Mouse (Mus musculus) lung, postnatal 10 days (tissue): ENCODE data around the gene Sod2.
"Not testable (repeated sequence)": the region's sequence is repeated elsewhere in the genome, so short reads cannot be mapped to it uniquely, and the experiment has no call there.

Experiments used
- DNase-seq: peaks from one replicate; pipeline ENCODE4 v3.0.0; 2021

Sod2 gene

DNA sequence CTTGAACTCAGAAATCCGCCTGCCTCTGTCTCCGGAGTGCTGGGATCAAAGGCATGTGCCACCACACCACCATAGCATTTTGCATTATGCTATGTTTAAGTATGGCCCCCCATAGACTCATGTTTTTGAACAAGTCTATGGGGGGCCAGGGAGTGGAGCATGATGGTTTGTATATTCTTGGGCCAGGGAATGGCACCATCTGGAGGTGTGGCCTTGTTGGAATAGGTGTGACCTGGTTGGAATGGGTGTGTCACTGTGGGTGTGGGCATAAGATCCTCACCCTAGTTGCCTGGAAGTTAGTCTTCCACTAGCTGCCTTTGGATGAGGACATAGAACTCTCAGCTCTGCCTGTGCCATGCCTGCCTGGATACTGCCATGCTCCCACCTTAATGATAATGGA, at the start of gene Sod2:
TSS of gene Sod2 (plus strand) at position 301 of the 400 bp plus-strand sequence.
- DNase-seq, result not testable (repeated sequence)

DNA sequence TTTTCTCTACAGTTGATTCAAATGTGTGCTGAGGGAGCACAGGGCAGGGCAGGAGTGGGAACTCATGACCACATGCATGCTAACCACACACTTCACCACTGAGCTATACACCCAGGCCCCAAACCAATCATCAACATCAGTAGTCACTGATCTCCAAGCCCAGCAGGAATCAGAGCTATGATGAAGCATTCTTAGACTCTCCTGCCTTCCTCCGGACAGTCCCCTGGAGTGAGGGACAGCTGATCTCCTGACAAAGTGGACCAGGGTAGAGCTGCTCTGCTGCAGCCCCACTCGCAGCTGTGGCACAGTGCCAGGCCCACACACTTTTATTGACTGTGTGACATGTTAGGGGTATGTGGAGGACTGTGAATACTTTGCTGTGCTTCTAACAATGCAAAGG, 47.3 kb upstream of the Sod2 start:
- not testable (repeated sequence) for DNase-seq

DNA sequence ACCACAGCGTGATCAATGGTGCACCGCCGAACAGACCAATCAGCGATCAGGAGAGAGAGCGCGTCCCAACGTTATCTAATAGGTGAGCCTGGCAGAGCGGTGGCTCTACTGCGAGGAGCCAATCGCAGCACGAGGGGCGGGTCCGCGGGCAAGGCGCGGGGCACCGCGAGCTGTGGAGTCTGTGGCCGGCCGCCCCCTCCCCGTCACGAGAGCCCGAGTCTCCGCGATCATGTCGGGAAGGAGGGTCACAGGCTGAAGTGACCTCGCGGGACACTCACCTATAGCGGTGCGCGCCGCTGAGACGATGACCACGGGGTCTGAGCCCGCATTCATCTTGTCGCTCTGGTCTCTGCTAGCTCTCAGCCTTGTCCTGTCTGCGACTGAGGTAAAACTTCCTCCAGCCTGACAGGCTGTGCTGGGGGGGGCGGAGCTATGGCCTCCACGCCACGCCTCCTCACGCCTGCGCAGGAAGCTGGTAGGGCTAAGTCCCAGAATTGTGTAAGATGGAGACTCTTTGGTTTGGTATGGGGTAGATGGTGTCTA, 46.2 kb upstream of the Sod2 start, which contains the start of gene Acat2:
TSS of gene Acat2 (minus strand) at position 417 of the 543 bp plus-strand sequence.
- DNase-seq, result peak; percentile 96

DNA sequence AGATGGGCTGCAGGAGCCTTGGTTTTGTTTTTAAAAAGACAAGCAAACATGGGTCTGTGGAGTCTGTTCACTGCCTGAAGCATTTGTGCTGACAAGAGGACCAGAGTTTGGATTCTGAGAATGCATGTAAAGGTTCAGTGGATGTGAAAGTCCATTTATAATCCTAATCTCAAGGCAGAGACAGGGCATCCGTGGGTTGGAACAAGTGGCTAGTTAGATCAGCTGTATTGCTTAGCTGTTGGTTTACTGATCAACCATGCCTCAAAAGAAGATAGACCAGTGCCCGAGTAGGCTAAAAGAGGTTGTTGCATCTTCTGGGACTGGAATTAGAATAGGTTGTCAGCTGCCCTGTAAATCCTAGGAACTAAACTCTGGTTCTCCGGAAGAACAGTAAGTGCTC, 43.2 kb upstream of the Sod2 start:
- DNase-seq, result no peak

DNA sequence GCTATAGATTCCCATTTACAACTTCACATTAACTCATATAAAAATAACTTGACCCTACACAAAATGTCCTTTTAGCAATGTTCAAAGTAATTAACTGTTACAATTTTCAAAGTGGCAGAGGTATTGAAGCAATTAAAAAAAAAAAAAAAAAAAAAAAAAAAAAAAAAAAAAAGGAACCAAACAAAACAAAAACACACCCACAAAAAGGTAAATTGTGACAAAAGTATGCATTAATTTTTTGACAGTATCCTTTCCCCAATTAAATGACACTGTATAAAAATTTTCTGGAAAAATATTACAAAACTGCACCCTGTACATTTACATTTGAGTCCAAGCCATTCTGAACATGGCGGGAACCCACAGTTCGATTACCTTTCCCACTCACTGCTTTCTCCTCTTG, 39.5 kb upstream of the Sod2 start:
- no peak for DNase-seq

DNA sequence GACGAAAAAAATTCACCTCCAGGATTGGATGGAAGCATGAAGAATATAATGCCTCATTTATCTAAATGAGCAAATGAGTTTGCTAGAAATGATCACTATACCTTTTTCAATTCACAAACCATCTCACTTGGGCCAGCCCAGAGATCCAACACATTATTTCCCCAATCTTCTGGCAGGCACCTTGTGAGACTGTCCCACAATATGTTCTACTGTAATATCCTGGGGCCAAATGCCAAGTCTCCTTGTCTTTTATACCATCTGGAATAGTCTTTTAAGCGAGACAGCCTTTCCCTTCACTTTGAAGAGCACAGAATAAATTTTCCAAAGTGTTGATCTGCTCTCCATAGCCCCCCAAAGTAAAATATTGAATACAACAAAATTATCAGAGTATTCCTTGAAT, 32.8 kb upstream of the Sod2 start:
- DNase-seq, result no peak

DNA sequence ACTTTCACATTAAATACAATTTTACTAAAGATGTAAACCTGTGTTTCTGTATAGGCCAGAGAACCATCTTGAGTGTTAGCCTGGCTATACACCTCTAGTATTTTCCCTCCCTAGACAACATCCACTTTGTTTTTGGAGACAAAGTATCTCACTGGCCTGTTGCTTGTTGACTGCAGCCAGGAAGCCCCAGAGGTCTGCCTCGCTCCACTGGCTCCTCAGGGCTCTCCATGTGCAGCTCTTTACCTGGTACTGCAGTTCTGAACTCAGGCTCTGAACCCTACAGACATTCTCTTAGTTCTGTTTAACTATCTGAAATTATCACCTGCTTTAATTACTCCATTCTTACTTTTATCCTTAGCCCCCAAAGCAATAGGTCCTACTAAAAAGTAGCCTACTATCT, 28.1 kb upstream of the Sod2 start:
- no peak for DNase-seq

DNA sequence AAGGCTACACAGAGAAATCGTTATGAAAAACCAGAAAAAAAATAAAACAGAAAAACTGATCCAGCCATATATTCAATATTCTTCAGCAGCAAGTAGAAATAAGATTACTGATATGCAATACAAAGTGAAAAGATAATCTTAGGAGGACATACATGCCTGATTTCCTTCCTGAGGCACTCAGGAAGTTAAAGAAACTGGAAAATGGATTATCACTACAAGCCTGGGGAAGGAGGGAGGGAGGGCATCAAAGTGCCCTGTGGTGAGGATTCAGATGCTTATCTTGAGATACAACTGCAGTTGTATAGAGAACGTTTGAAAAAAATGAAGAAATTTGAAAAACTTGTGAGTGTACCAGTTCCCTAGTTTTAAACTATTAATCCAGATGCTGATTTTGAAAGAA, 22.7 kb upstream of the Sod2 start:
- DNase-seq, result no peak

DNA sequence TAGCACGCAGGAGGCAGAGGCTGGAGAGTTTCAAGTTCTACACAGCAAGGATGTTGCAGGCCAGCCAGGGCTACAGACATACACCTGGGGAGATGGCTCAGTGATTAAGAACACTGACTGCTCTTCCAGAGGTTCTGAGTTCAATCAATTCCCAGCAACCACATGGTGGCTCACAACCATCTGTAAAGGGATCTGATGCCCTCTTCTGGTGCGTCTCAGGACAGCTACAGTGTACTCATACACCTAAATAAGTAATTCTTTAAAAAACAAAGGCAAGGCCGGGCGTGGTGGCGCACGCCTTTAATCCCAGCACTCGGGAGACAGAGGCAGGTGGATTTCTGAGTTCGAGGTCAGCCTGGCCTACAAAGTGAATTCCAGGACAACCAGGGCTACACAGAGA, 18.6 kb upstream of the Sod2 start:
- DNase-seq, result not testable (repeated sequence)

DNA sequence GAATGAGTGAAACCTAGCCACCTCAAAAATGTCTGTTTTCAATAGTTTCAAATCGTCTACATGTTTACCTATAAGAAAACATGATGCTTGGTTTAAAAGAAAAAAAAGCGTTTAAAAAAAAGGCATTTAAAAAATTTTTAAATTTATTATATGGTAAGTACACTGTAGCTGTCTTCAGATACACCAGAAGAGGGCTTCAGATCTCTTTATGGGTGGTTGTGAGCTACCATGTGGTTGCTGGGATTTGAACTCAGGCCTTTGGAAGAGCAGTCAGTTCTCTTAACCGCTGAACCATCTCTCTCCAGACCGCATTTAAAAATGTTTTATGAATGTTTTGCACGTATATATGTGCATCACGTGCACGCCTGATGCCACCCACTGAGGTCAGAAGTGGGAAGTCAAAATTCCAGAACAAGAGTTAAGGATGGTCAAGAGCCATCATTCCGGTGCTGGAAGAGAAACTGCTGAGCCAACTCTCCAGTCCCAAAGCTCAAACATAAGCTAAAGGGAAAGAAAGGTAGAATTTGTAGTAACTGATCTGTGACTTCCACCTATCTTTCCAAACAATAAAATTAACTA, 16.0 kb upstream of the Sod2 start:
- no peak for DNase-seq

DNA sequence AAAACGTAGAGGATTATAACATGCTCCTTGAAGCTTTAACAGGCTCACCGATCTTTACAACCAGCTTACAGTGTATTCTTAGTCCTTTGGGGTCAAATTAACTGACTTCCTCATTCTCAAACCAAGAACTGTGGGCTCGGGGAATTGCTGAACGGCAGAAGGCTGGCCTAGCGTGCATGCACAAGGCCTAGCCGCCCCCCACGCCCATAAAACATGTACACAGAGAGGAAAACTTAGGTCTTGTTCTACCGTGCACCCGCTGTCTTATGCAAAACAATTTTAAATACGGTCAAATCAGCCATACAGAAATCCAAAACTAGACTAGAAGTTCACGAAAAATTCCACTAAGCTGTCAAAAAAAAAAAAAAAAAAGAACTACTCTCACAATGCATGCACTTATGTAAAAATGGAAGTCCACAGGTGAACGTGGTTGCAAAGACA, 15.4 kb upstream of the Sod2 start:
- DNase-seq, result peak; percentile 36

DNA sequence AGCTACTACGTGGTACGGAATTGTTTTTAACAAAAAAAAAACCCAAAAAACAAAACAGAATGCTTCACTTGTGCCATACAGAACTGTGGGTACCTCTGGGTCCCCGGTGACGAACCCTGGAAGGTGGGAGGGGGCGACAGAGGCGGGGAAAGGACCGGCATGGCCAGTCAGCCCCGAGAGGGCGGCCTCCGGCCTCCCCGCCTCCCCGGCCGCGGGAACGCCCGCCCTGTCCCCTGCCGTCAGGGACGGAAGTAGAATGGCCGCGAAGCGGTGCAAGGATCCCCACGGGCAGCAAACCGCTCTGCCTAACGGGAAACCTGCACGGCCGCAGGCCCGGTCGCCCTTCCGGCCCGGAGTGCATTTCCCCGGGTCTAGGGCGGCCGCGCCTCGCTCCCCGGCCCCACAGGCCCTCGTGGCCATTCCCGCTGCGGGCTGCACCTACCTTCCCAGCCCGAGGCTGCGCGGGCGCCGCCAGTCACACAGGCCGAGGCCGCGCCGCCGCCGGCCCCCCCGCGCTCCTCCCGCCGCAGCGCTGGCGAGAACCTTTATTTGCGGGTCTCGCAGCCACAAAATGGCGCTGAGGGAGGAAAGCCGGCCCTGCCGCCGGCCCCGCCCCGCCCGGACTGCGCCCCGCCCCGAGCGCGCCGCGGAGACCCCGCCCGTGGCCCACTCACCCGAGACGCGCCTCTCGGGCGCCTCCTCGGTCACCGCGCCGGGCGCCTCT, 14.8 kb upstream of the Sod2 start:
- peak; percentile 93 for DNase-seq

DNA sequence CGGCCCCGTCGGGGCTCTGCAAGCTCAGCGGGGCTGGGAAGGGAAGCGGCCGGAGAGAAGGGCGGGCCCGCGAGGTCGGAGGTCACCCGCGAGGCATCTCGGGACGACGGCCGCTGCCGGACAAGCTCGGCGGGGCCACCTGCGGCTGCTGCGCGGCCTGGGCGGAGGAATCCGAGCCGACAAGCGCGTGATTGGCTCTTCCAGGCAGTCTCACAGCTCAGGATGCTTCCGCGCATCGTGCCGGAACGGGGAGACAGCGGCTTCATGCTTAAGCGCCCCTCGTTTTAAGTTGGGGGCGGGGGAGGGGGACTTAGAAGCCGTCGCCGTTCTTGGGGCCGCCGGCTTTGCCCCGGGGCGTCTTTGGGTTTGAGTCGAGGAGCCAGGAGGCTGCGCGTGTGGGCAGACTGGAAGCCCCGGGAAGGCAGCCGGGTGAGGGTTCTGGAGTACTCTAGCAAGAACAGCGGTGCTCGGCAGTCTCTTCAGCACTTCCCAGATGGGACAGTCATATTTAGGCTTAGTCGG, 14.1 kb upstream of the Sod2 start:
- DNase-seq, result peak; percentile 97

DNA sequence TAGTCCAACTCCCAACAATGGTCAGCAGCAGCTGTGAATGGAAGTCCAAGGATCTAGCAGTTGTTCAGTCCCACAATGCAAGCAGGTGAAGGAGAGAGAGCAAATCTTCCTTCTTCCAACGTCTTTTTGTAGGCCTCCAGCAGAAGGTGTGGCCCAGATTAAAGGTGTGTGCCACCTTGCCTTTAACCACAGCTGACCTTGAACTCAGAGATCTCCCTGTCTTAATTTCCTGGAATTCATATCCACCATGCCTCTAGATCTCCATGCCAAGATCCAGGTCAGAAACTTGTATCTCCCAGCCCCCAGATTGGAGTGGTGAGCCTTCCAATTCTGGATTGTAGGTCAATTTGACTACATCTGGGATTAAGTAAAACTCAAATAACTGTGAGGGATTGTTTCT, 12.6 kb upstream of the Sod2 start, which contains the start of gene Wtap:
TSS of gene Wtap (minus strand) at position 101 of the 400 bp plus-strand sequence.
- no peak for DNase-seq

DNA sequence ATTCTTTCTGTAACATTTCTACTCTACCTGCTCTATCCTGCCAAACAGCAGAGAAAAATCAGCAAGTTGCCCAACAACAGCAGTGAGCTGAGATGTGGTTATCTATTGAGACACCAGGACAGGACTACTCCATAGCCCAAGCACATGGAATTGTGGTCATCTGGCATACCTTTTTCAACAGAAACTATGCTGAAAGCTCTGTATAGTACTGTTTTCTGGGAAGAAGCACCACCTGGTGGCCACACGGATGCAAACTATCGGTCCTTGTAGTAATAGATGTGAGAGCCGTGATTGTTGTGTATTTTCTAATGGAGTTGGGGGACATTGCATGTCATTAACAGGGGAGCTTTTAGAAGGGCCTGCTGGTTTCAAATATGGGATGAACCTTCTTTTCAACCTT, 10.3 kb upstream of the Sod2 start:
- DNase-seq, result peak; percentile 71

DNA sequence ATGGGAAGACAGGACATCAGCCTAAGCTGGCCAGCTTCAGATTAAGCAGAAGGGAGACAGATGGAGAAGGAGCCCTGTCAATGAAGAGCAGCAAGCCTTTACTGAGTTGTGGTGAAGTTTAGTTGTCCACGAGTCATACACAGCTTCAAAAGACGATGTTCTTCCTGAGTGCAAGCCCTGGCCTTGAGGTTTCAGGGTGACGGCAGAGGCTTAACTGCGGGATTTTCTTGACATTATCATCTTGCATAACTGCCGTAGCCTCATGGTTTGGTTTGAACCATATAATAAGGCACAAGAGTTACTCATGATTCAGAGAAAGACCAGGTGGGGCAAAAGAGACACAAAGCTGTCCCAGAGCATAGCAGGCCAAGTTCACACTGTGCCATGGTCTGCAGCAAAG, 8.8 kb upstream of the Sod2 start:
- no peak for DNase-seq

DNA sequence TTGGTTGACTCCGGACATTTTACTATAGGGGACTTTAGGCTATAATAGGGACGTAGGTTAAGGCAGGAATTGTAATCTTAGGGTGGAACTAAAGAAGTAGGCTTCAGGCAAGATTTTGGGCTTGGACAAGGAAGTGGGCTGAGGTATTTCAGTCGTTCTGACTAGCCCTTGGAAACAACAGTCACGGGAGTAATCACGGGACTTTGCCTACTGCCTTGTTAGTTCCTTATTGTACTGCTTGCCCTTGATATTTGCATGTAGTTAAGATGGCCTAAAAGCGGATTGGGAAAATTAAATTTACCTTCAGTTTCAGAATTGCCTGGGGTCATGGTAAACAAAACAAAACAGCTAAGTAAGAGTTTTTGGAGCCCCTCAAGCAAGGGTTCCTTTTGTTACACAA, 7.6 kb upstream of the Sod2 start:
- no peak for DNase-seq

DNA sequence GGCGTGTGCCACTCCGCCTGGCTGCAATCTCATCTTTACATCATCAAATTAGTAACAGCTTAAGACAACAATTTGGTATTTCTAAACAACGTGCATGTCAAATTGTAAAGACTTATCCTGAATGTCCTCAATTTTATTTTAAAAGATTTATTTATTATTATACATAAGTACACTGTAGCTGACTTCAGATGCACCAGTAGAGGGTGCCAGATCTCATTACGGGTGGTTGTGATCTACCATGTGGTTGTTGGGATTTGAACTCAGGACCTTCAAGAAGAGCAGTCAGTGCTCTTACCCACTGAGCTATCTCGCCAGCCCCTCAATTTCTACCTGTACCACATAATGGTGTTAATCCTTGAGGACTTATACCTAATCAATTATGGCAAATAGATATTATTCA, 4.4 kb upstream of the Sod2 start:
- DNase-seq, result not testable (repeated sequence)

DNA sequence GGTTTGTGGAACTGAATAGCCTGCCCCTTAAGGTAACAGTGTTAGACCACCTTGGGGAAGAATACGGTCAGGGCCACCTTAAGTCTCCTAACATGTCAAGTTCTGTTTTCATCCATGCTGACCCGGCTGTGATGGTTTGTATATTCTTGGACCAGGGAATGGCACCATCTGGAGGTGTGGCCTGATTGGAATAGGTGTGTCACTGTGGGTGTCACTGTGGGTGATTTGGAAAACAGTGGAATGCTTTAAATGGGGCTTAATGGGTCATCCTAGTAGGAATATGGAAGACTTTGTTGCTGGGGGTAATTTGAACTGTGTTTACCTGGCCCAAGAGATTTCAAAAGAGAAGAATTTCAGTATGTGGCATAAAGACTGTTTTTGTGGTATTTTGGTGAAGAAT, 2.2 kb upstream of the Sod2 start:
- not testable (repeated sequence) for DNase-seq

DNA sequence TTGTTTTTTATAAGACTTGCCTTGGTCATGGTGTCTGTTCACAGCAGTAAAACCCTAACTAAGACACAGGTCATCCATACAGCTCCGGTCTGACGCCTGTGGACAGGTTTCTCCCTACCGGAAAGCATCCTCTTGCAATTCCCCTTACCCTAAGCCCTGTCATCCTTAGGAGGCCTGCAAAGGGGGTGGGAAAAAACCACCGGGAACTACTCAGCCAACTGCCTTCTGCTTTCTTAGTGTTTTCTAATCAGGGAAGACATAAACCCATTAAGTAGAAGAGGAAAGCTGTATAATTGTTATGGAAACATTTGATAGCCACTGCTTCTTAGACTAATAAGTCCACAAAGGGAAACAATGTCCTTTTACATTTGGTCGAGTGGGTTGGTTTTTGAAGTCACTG, 338 bp downstream of the Sod2 start:
- DNase-seq, result no peak

DNA sequence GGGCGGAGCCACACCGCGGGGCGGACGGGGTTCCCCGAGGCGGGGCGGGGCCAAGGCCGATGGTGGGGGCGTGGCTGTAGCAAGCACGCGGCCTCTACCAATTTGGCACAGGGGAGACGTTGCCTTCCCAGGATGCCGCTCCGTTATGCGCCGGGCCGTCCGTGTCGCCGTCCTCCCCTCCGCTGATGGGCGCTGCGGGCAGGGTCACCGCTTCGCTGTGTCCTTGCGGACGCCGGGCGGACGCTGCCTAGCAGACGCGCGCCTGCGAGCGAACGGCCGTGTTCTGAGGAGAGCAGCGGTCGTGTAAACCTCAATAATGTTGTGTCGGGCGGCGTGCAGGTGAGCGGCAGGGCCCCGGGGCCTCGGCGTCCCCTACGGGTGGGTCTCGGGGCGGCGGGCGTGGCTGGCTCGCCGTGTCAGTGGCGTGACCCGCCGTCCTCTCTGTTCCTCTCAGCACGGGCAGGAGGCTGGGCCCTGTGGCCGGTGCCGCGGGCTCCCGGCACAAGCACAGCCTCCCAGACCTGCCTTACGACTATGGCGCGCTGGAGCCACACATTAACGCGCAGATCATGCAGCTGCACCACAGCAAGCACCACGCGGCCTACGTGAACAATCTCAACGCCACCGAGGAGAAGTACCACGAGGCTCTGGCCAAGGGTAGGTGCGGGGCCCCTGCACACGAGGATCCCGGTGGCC, 1.2 kb downstream of the Sod2 start:
- peak; percentile 99 for DNase-seq

DNA sequence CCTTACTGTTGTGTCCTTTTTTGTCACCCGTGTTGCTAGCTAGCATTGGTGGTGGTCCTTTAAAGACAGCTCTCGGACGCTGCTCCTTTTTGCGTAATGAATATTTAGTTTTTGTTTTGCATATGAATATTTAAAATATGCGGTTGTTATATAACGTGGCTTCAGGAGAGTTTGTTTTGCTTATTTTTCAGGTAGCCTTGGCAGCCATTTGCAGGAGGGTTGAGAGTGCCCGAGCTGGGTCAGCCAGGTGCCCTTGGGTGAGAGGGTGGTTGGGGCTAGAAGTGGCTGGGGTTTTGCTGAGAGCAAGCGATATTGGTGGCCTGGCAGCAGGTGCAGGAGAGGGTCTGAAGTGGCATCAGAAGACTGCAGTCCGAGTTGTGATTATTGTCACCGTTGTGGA, 1.9 kb downstream of the Sod2 start:
- peak; percentile 19 for DNase-seq

DNA sequence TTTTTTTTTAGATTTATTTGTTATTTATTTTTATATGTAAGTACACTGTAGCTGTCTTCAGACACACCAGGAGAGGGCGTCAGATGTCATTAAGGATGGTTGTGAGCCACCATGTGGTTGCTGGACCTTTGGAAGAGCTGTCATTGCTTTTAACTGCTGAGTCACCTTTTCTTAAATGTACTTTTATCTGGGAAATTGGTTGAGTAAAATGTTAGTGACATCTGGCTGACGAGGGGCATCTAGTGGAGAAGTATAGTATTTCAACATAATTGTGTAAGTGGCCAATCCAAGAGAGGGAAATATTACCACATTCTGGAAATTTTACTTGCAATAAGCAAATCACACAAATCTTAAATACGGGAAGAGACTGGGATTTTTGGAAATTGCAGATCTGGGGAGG, 3.2 kb downstream of the Sod2 start:
- peak; percentile 65 for DNase-seq

DNA sequence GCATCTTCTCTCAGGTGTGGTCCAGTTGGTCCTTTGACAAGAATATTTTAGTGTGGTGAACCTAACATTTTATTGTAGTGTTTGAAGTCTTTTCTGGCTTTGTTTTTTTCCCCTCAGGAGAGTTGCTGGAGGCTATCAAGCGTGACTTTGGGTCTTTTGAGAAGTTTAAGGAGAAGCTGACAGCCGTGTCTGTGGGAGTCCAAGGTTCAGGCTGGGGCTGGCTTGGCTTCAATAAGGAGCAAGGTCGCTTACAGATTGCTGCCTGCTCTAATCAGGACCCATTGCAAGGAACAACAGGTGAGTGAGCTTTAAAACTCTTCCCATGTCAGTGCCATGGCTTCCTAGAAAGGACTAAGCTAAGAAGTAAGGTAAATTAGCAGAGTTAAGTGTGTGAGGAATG, 6.7 kb downstream of the Sod2 start:
- DNase-seq, result no peak
